Mouse (Mus musculus): ENCODE measurements around the gene 1700025C18Rik. TPM values are rescaled to one million over a fixed set of nuclear protein-coding genes. Genes with fewer than 3 reads are reported as not detected.

The 1700025C18Rik gene
- polyA plus RNA-seq (2015; fragmentation: Nextera tagmentation; extraction: Ambion mirVana): not detected in 2 replicates

DNA sequence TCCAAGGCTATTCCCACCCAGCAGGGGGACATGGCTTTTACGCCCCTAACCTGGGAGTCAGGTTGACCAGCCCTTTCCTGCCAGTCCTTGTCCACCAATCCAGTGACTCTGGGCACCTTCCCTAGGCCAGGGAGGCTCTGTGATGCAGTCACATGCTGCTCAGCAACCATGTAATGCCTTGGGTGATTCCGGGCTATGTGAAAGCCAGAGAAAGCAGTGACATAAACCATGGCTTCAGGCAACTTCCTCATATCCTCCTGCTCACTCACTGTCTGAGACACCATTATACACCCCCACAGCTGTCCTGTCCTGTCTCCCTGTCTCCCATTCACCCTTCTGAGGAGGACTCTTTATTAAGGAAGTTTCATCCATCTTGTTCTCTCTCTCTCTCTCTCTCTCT lies at the start of gene 1700025C18Rik:
TSS of gene 1700025C18Rik (minus strand) at position 101 of the 400 bp plus-strand sequence.
- H3K4me2 ChIP-seq (replicated peaks): no peak within 1 kb of the TSS
- 70% methylated on average over 2 of the region's 2 CpGs for WGBS
- H3K36me3 ChIP-seq: no peaks in the 10 kb centered on the region
- H3K27ac ChIP-seq: no peak within 1 kb of the TSS; the same call in 1 of the 2 replicates
- peaks cover 17% of the 10 kb centered on the region for H3K4me1 ChIP-seq
- H3K9me3 ChIP-seq: no peaks in the 10 kb centered on the region
- no peak within 1 kb of the TSS for H3K4me3 ChIP-seq
- peaks cover 44% of the 10 kb centered on the region for H3K27me3 ChIP-seq
- no peak within 1 kb of the TSS for H3K9ac ChIP-seq
- no peak for ATAC-seq (ENCODE audit: low FRiP score, low read depth)

- Histone ChIP-seq H3K9me3 (no peaks in the 10 kb centered on the region), H3K27ac (no peak overlapping the region), H3K27me3 (peaks cover 78% of the 10 kb centered on the region), H3K4me3 (no peak overlapping the region), H3K36me3 (no peaks in the 10 kb centered on the region), H3K4me1 (peaks cover 29% of the 10 kb centered on the region), H3K4me2 (replicated peaks) (no peak overlapping the region), H3K9ac (no peak overlapping the region)
- ATAC-seq (ENCODE audit: low FRiP score, low read depth): no peak
- 22% methylated on average over 16 of the region's 16 CpGs for WGBS
These were observed 45.5 kb upstream of the 1700025C18Rik start for GRCm38 (mm10) chr2:165136049-165136448.

GRCm38 (mm10) chr2:165133566-165133965 lies 43.0 kb upstream of the 1700025C18Rik start:
- Histone ChIP-seq H3K4me1 (peaks cover 25% of the 10 kb centered on the region), H3K9me3 (no peaks in the 10 kb centered on the region), H3K27me3 (peaks cover 78% of the 10 kb centered on the region), H3K9ac (peak overlapping the region; percentile 31; the same call in 1 of the 2 replicates), H3K27ac (no peak overlapping the region), H3K36me3 (no peaks in the 10 kb centered on the region), H3K4me3 (peak overlapping the region; percentile 5; the same call in 1 of the 2 replicates), H3K4me2 (replicated peaks) (peak overlapping the region; percentile 47)
- 0 out of 2 replicates have a peak, but pooled peaks have one; percentile 8 for ATAC-seq (ENCODE audit: low FRiP score, low read depth)
- under 1% methylated on average over 15 of the region's 15 CpGs for WGBS

GRCm38 (mm10) chr2:165131428-165131827 lies 40.9 kb upstream of the 1700025C18Rik start:
- peaks cover 15% of the 10 kb centered on the region for H3K4me1 ChIP-seq
- 54% methylated on average over 12 of the region's 12 CpGs for WGBS
- H3K36me3 ChIP-seq: no peaks in the 10 kb centered on the region
- H3K4me2 ChIP-seq (replicated peaks): no peak overlapping the region
- H3K9me3 ChIP-seq: no peaks in the 10 kb centered on the region
- no peak overlapping the region for H3K4me3 ChIP-seq
- no peak for ATAC-seq (ENCODE audit: low FRiP score, low read depth)
- peaks cover 84% of the 10 kb centered on the region for H3K27me3 ChIP-seq
- no peak overlapping the region for H3K27ac ChIP-seq
- no peak overlapping the region for H3K9ac ChIP-seq

- Histone ChIP-seq H3K27me3 (peaks cover 80% of the 10 kb centered on the region), H3K36me3 (no peaks in the 10 kb centered on the region)
These were observed 38.6 kb upstream of the 1700025C18Rik start for GRCm38 (mm10) chr2:165129189-165129588.

DNA sequence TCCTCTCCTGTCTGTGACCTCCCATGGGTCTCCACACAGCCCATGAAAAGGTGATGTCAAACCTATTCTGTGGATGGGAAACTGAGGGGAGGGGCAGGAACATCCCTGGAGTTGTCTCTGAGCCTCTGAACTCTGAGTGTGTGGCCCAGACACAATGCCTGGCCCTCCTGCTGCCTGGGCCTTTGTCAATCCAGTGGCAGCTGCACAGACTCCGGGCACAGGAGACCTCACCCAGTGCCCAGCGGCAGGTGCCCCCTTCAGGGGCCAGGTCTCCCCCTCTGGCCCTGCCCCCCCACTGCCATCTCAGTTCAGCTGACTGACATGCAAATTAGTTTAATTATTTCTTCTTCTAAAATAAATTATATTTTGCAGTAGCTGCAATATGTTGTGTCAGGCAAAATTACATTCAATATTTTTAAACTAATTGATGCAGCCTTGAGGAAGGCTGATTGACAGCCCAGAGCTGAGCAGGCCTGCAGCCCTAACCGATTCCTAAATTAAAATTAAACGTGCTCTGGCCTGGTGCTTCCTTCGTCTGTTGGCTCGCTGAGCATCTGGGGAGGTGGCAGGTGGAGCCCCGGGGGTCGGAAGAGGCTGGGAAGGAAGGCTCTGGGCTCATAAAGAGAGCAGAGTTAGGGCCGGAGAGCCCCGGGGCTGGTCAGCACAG lies 36.5 kb upstream of the 1700025C18Rik start:
- ATAC-seq (ENCODE audit: low FRiP score, low read depth): no peak
- peaks cover 71% of the 10 kb centered on the region for H3K27me3 ChIP-seq
- no peak overlapping the region for H3K27ac ChIP-seq
- H3K4me2 ChIP-seq (replicated peaks): no peak overlapping the region
- H3K9me3 ChIP-seq: no peaks in the 10 kb centered on the region
- H3K9ac ChIP-seq: no peak overlapping the region
- no peaks in the 10 kb centered on the region for H3K4me1 ChIP-seq
- H3K36me3 ChIP-seq: no peaks in the 10 kb centered on the region
- 28% methylated on average over 10 of the region's 10 CpGs for WGBS
- no peak overlapping the region for H3K4me3 ChIP-seq

More at GRCm38 (mm10) chr2:165129189-165129588, 38.6 kb upstream of the 1700025C18Rik start:
- no peak overlapping the region for H3K9ac ChIP-seq
- no peak overlapping the region for H3K4me3 ChIP-seq
- 46% methylated on average over 4 of the region's 4 CpGs for WGBS
- no peak for ATAC-seq (ENCODE audit: low FRiP score, low read depth)
- H3K4me2 ChIP-seq (replicated peaks): no peak overlapping the region
- H3K9me3 ChIP-seq: no peaks in the 10 kb centered on the region
- no peak overlapping the region for H3K27ac ChIP-seq
- peaks cover 11% of the 10 kb centered on the region for H3K4me1 ChIP-seq

DNA sequence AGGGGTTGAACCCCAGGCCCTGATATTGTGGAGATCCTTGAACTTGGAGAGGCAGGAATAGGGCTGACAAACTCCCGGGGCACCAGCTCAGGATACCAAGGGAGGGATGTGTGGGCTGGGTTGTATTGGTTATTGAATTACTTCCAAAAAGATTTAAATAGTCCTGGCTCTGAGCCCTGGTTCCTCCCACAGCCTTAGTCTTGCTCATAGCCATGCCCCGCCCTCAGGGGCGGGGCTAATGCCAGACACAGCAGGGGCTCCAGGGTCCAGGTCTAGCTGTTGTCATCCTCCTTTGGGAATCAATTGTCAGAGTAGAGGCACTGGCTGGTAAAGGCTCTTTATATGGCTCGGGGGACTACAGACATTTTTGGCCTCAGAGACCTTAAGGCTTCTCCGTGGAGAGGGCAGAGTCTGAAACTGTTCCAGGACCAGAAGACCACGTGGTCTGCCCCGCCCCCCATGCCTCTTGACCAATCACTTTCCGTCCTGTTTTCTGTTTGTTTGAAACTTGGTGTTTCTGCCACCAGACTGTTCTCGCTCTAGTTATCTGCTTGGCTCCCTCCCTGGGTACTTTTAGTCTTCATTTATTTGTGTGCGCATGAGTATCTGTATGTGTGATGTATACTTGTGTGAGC lies 30.8 kb upstream of the 1700025C18Rik start:
- Histone ChIP-seq H3K27me3 (peaks cover 79% of the 10 kb centered on the region), H3K4me2 (replicated peaks) (no peak overlapping the region), H3K9me3 (no peaks in the 10 kb centered on the region), H3K36me3 (no peaks in the 10 kb centered on the region), H3K9ac (no peak overlapping the region), H3K4me1 (no peaks in the 10 kb centered on the region), H3K27ac (no peak overlapping the region), H3K4me3 (no peak overlapping the region)
- ATAC-seq (ENCODE audit: low FRiP score, low read depth): no peak
- 33% methylated on average over 10 of the region's 10 CpGs for WGBS

DNA sequence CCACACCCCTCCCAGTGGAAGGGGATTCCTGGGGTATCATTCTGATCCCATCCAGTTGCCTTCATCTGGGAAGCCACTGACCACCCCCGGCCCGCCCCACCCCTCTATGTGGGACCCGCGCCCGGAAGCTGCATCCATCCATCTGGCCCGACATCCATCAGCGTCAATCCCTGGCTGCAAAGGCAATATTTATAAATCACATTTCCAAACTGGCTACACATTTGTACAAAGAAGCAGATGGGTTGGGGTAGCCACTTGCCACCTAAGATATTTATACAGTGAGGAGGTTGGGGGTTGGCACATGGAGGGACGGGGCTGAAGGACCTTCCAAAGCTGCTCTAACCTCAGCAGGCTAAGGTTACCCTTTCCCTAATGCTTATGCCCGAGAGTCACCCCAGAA lies 30.2 kb upstream of the 1700025C18Rik start:
- H3K9ac ChIP-seq: no peak overlapping the region
- H3K4me3 ChIP-seq: no peak overlapping the region
- no peaks in the 10 kb centered on the region for H3K9me3 ChIP-seq
- no peak overlapping the region for H3K27ac ChIP-seq
- ATAC-seq (ENCODE audit: low FRiP score, low read depth): no peak
- peaks cover 79% of the 10 kb centered on the region for H3K27me3 ChIP-seq
- no peaks in the 10 kb centered on the region for H3K4me1 ChIP-seq
- H3K36me3 ChIP-seq: no peaks in the 10 kb centered on the region
- WGBS: 82% methylated on average over 9 of the region's 9 CpGs
- no peak overlapping the region for H3K4me2 ChIP-seq (replicated peaks)

- H3K4me2 ChIP-seq (replicated peaks): no peak overlapping the region
- no peaks in the 10 kb centered on the region for H3K9me3 ChIP-seq
- H3K27ac ChIP-seq: no peak overlapping the region
- 0 out of 2 replicates have a peak, but pooled peaks cover 5% of the 10 kb centered on the region for H3K4me1 ChIP-seq
- H3K4me3 ChIP-seq: no peak overlapping the region
- H3K27me3 ChIP-seq: peaks cover 99% of the 10 kb centered on the region
- peak; percentile 55; the same call in 1 of the 2 replicates for ATAC-seq (ENCODE audit: low FRiP score, low read depth)
- no peak overlapping the region for H3K9ac ChIP-seq
- no peaks in the 10 kb centered on the region for H3K36me3 ChIP-seq
- WGBS: 19% methylated on average over 11 of the region's 11 CpGs
These were observed 23.2 kb upstream of the 1700025C18Rik start for GRCm38 (mm10) chr2:165113733-165114132.

- Histone ChIP-seq H3K4me3 (peak overlapping the region; percentile 11; the same call in 1 of the 2 replicates), H3K9ac (no peak overlapping the region)
These were observed 21.6 kb upstream of the 1700025C18Rik start for GRCm38 (mm10) chr2:165112149-165112548.

GRCm38 (mm10) chr2:165106585-165106984 lies 16.0 kb upstream of the 1700025C18Rik start:
- no peak overlapping the region for H3K27ac ChIP-seq
- H3K4me3 ChIP-seq: no peak overlapping the region
- H3K4me1 ChIP-seq: no peaks in the 10 kb centered on the region
- H3K9ac ChIP-seq: no peak overlapping the region
- no peak overlapping the region for H3K4me2 ChIP-seq (replicated peaks)
- no peaks in the 10 kb centered on the region for H3K9me3 ChIP-seq
- no peaks in the 10 kb centered on the region for H3K36me3 ChIP-seq
- 27% methylated on average over 18 of the region's 18 CpGs for WGBS
- H3K27me3 ChIP-seq: peaks cover 97% of the 10 kb centered on the region
- ATAC-seq (ENCODE audit: low FRiP score, low read depth): no peak

More at GRCm38 (mm10) chr2:165112149-165112548, 21.6 kb upstream of the 1700025C18Rik start:
- H3K36me3 ChIP-seq: no peaks in the 10 kb centered on the region
- peaks cover 97% of the 10 kb centered on the region for H3K27me3 ChIP-seq
- no peaks in the 10 kb centered on the region for H3K9me3 ChIP-seq
- H3K27ac ChIP-seq: no peak overlapping the region
- peak; percentile 75 for ATAC-seq (ENCODE audit: low FRiP score, low read depth)
- under 1% methylated on average over 48 of the region's 54 CpGs for WGBS
- H3K4me2 ChIP-seq (replicated peaks): peak overlapping the region; percentile 23; the same call in 1 of the 2 replicates
- 0 out of 2 replicates have a peak, but pooled peaks cover 5% of the 10 kb centered on the region for H3K4me1 ChIP-seq

DNA sequence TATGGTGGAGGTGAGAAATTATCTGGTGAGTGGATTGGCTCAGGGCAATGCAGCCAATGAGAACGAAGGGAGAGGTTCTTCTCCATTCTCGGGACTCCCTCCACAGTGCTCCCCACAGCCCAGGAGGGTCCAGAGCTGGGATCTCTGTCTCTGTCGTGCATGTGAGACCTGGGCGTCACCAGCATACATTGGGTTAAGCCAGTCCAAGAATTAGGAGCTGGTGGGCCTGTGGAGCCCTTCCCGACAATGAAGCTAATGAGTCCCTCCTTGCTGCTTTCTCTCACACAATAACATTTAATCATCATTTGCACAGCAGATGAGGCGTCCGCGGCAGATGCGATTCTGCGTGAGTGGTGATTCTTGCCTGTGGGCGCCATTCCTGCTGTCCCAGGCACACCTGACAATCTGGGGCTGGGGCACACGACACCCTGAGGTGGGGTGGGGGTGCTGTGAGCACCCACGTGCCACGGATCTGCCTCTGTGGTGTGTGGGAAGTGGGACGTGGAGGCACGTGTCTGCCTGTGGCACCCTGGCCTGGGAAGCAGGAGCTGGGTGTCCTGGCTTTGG lies 15.0 kb upstream of the 1700025C18Rik start:
- 62% methylated on average over 16 of the region's 16 CpGs for WGBS
- H3K4me2 ChIP-seq (replicated peaks): no peak overlapping the region
- H3K4me1 ChIP-seq: no peaks in the 10 kb centered on the region
- H3K4me3 ChIP-seq: no peak overlapping the region
- H3K27me3 ChIP-seq: peaks cover 96% of the 10 kb centered on the region
- H3K9ac ChIP-seq: no peak overlapping the region
- H3K36me3 ChIP-seq: no peaks in the 10 kb centered on the region
- ATAC-seq (ENCODE audit: low FRiP score, low read depth): no peak
- H3K27ac ChIP-seq: no peak overlapping the region
- no peaks in the 10 kb centered on the region for H3K9me3 ChIP-seq

Data from limb, embryonic 13.5 days (tissue).